In the genomic region with DNA sequence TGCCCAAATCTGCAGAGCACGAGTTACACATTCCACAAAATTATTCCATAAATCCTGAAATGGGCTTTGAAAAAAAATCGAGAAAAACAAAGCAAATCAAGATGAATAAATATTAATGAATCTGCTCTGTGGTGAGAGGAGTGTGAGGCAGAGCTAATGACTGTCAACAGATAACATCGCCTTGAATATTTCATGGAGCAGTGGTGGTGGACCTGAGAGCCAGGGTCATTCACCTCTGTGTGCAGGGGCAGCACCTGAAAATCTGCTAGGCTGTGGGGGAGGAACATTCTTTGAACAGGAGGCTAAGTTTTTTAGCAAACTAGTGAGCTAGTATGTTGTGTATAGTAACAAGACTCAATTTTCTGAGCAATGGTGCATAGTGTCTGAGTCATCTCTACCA, we compare ENCODE assay signal across 9 mouse cellular contexts.
"Had no signal": no experiment of that assay in that cellular context is flagged by ENCODE, and none has a peak within 500 bp of the region (broad histone marks: within the 10 kb centered on the region; RNA-seq: fewer than 3 reads in every experiment).

No protein-coding gene starts in this region.

- H3K4me1 ChIP-seq: limb, embryonic 15.5 days; liver, embryonic 13.5 days; stomach, embryonic 15.5 days had no signal

- H3K27ac ChIP-seq: limb, embryonic 15.5 days; liver, embryonic 13.5 days; stomach, embryonic 15.5 days had no signal

- H3K4me2 ChIP-seq: limb, embryonic 15.5 days; liver, embryonic 13.5 days; stomach, embryonic 15.5 days had no signal

- H3K4me3 ChIP-seq: limb, embryonic 15.5 days; liver, embryonic 13.5 days; stomach, embryonic 15.5 days had no signal

- DNase-seq: kidney, adult 18-20 months; kidney, postnatal 36 days; layer of hippocampus, adult 9-11 months; layer of hippocampus, postnatal 36 days; liver, embryonic 13.5 days; lung, adult 18-20 months; right cerebral cortex, postnatal 14 days had no signal

- H3K27me3 ChIP-seq: limb, embryonic 15.5 days; liver, embryonic 13.5 days; stomach, embryonic 15.5 days had no signal

- H3K9me3 ChIP-seq: limb, embryonic 15.5 days; liver, embryonic 13.5 days; stomach, embryonic 15.5 days had no signal

- H3K36me3 ChIP-seq: limb, embryonic 15.5 days; liver, embryonic 13.5 days; stomach, embryonic 15.5 days had no signal

- H3K9ac ChIP-seq: limb, embryonic 15.5 days; liver, embryonic 13.5 days; stomach, embryonic 15.5 days had no signal
